Mouse (Mus musculus) forebrain, embryonic 11.5 days (tissue): ENCODE data around the gene Sstr3. TPM values are rescaled to one million over a fixed set of nuclear protein-coding genes. Genes with fewer than 3 reads are reported as not detected.

ENCODE experiments used
- ATAC-seq: fragments of 200-750 bp; cut with Nextera tagmentation; replicated peaks from 2 replicates; pipeline ENCODE4 v1.8.0; 2017; ENCODE audit warnings: moderate TSS enrichment; ENCODE audit not compliant: low FRiP score
- DNase-seq: peaks from one replicate; pipeline ENCODE4 v3.0.0-alpha.2; 2017; ENCODE audit warnings: low spot score
- H3K27ac ChIP-seq: fragments of 300-500 bp; sonication (generic); 2 replicates; pipeline ENCODE4 v1.5.1; 2014; ENCODE audit warnings: low read depth, low read length
- H3K27me3 ChIP-seq: fragments of 300-500 bp; sonication (generic); 2 replicates; pipeline ENCODE4 v1.6.1; 2014; ENCODE audit warnings: mild to moderate bottlenecking, low read length, mixed read lengths; ENCODE audit not compliant: control insufficient read depth, insufficient read depth
- H3K36me3 ChIP-seq: fragments of 300-500 bp; sonication (generic); 2 replicates; pipeline ENCODE4 v1.6.1; 2014; ENCODE audit warnings: mild to moderate bottlenecking, low read length, moderate library complexity, mixed read lengths; ENCODE audit not compliant: control insufficient read depth, insufficient read depth
- H3K4me1 ChIP-seq: fragments of 300-500 bp; sonication (generic); replicated peaks from 2 replicates; pipeline ENCODE4 v1.6.1; 2014; ENCODE audit warnings: low read length, mixed read lengths; ENCODE audit not compliant: control insufficient read depth, insufficient read depth
- H3K4me2 ChIP-seq: fragments of 300-500 bp; sonication (generic); 2 replicates; pipeline ENCODE4 v1.6.1; 2014; ENCODE audit warnings: low read depth, mild to moderate bottlenecking, low read length, moderate library complexity, mixed read lengths; ENCODE audit not compliant: severe bottlenecking
- H3K4me3 ChIP-seq: fragments of 300-500 bp; sonication (generic); 2 replicates; pipeline ENCODE4 v1.5.1; 2014; ENCODE audit warnings: low read depth, low read length
- H3K9ac ChIP-seq: fragments of 300-500 bp; sonication (generic); 2 replicates; pipeline ENCODE4 v1.6.1; 2014; ENCODE audit warnings: low read length
- H3K9me3 ChIP-seq: fragments of 300-500 bp; sonication (generic); 2 replicates; pipeline ENCODE4 v1.6.1; 2016; ENCODE audit warnings: low read length, mixed read lengths; ENCODE audit not compliant: control insufficient read depth
- WGBS: fragments of 180-500 bp; shearing (Covaris S2); extraction: QIAGEN DNeasy Blood & Tissue Kit; methylation state at CpG from one replicate; pipeline ENCODE4 v1.1.7; 2014; 5-methylcytosine and 5-hydroxymethylcytosine counted together
- polyA plus RNA-seq: library from polyadenylated mRNA; unstranded; fragments of >200 nt; fragmentation: Nextera tagmentation; extraction: Ambion mirVana; gene quantifications from 2 replicates; pipeline ENCODE4 v1.2.1, GENCODE M21; 2014

The Sstr3 gene
- polyA plus RNA-seq, 1 experiment from 2014 or later = not detected

GRCm38 (mm10) chr15:78549189-78549734 lies 4.8 kb upstream of the Sstr3 start:
- Histone ChIP-seq H3K36me3 (no peaks in the 10 kb centered on the region), H3K4me3 (no peak overlapping the region), H3K9ac (no peak overlapping the region), H3K27ac (no peak overlapping the region), H3K27me3 (no peaks in the 10 kb centered on the region; the same call in 1 of the 2 replicates), H3K4me2 (no peak overlapping the region), H3K9me3 (no peaks in the 10 kb centered on the region; the same call in 1 of the 2 replicates), H3K4me1 (0 out of 2 replicates have a peak, but pooled peaks cover 2% of the 10 kb centered on the region)
- ATAC-seq (no peak), DNase-seq (no peak)
- 85% methylated on average over 4 of the region's 4 CpGs for WGBS

- no peak overlapping the region for H3K4me2 ChIP-seq
- 0 out of 2 replicates have a peak, but pooled peaks cover 2% of the 10 kb centered on the region for H3K4me1 ChIP-seq
- no peak overlapping the region for H3K9ac ChIP-seq
- H3K36me3 ChIP-seq = no peaks in the 10 kb centered on the region
- DNase-seq = no peak
- H3K4me3 ChIP-seq = no peak overlapping the region
- no peaks in the 10 kb centered on the region; the same call in 1 of the 2 replicates for H3K9me3 ChIP-seq
- WGBS = 76% methylated on average over 8 of the region's 8 CpGs
- H3K27me3 ChIP-seq = no peaks in the 10 kb centered on the region; the same call in 1 of the 2 replicates
- no peak overlapping the region for H3K27ac ChIP-seq
- no peak for ATAC-seq
These were observed 4.2 kb upstream of the Sstr3 start for GRCm38 (mm10) chr15:78548711-78549110.

- Histone ChIP-seq H3K27me3 (no peaks in the 10 kb centered on the region; the same call in 1 of the 2 replicates), H3K9ac (no peak overlapping the region), H3K27ac (no peak overlapping the region), H3K4me2 (no peak overlapping the region), H3K4me3 (no peak overlapping the region), H3K9me3 (no peaks in the 10 kb centered on the region; the same call in 1 of the 2 replicates), H3K4me1 (0 out of 2 replicates have a peak, but pooled peaks cover 2% of the 10 kb centered on the region), H3K36me3 (no peaks in the 10 kb centered on the region)
- DNase-seq = no peak
- ATAC-seq = no peak
- WGBS = 34% methylated on average over 3 of the region's 3 CpGs
These were observed 3.8 kb upstream of the Sstr3 start for GRCm38 (mm10) chr15:78548336-78548665.

GRCm38 (mm10) chr15:78547415-78548335 lies 3.2 kb upstream of the Sstr3 start:
- Histone ChIP-seq H3K9ac (no peak overlapping the region), H3K36me3 (no peaks in the 10 kb centered on the region), H3K27ac (no peak overlapping the region), H3K4me2 (no peak overlapping the region), H3K9me3 (no peaks in the 10 kb centered on the region; the same call in 1 of the 2 replicates), H3K4me3 (no peak overlapping the region), H3K27me3 (no peaks in the 10 kb centered on the region; the same call in 1 of the 2 replicates), H3K4me1 (0 out of 2 replicates have a peak, but pooled peaks cover 2% of the 10 kb centered on the region)
- ATAC-seq (no peak), DNase-seq (no peak)
- WGBS = 50% methylated on average over 5 of the region's 5 CpGs

GRCm38 (mm10) chr15:78546060-78546459 lies 1.6 kb upstream of the Sstr3 start:
- no peak for DNase-seq
- H3K9me3 ChIP-seq = no peaks in the 10 kb centered on the region
- no peak for ATAC-seq
- 0 out of 2 replicates have a peak, but pooled peaks cover 2% of the 10 kb centered on the region for H3K4me1 ChIP-seq
- H3K36me3 ChIP-seq = no peaks in the 10 kb centered on the region
- no peak overlapping the region for H3K27ac ChIP-seq
- no peak overlapping the region for H3K9ac ChIP-seq
- no peak overlapping the region for H3K4me2 ChIP-seq
- WGBS = 88% methylated on average over 4 of the region's 4 CpGs
- no peak overlapping the region for H3K4me3 ChIP-seq
- H3K27me3 ChIP-seq = no peaks in the 10 kb centered on the region; the same call in 1 of the 2 replicates

- H3K27ac ChIP-seq = no peak overlapping the region
- H3K4me2 ChIP-seq = no peak overlapping the region
- no peaks in the 10 kb centered on the region; the same call in 1 of the 2 replicates for H3K27me3 ChIP-seq
These were observed 444 bp downstream of the Sstr3 start for GRCm38 (mm10) chr15:78544041-78544440.

GRCm38 (mm10) chr15:78542767-78543303 lies 1.6 kb downstream of the Sstr3 start:
- Histone ChIP-seq H3K36me3 (no peaks in the 10 kb centered on the region), H3K4me2 (no peak overlapping the region), H3K9ac (no peak overlapping the region), H3K9me3 (no peaks in the 10 kb centered on the region), H3K4me1 (0 out of 2 replicates have a peak, but pooled peaks cover 2% of the 10 kb centered on the region), H3K27me3 (no peaks in the 10 kb centered on the region; the same call in 1 of the 2 replicates), H3K4me3 (no peak overlapping the region), H3K27ac (no peak overlapping the region)
- no peak for ATAC-seq
- DNase-seq = no peak
- WGBS = 76% methylated on average over 7 of the region's 7 CpGs

More at GRCm38 (mm10) chr15:78544041-78544440, 444 bp downstream of the Sstr3 start:
- WGBS = 78% methylated on average over 15 of the region's 15 CpGs
- Histone ChIP-seq H3K4me1 (0 out of 2 replicates have a peak, but pooled peaks cover 2% of the 10 kb centered on the region), H3K4me3 (no peak overlapping the region), H3K9me3 (no peaks in the 10 kb centered on the region), H3K36me3 (no peaks in the 10 kb centered on the region), H3K9ac (no peak overlapping the region)
- ATAC-seq = no peak
- DNase-seq = no peak

GRCm38 (mm10) chr15:78542098-78542766 lies 2.3 kb downstream of the Sstr3 start:
- Histone ChIP-seq H3K4me1 (0 out of 2 replicates have a peak, but pooled peaks cover 2% of the 10 kb centered on the region), H3K9ac (no peak overlapping the region), H3K9me3 (no peaks in the 10 kb centered on the region), H3K27ac (no peak overlapping the region), H3K27me3 (no peaks in the 10 kb centered on the region; the same call in 1 of the 2 replicates), H3K4me2 (no peak overlapping the region), H3K4me3 (no peak overlapping the region), H3K36me3 (no peaks in the 10 kb centered on the region)
- no peak for DNase-seq
- no peak for ATAC-seq
- WGBS = 78% methylated on average over 3 of the region's 3 CpGs
